Mouse (Mus musculus) G1E (cell line): ENCODE data around the gene Ces1d.

ENCODE experiments used
- CTCF ChIP-seq: IDR thresholded peaks from 2 replicates; pipeline ENCODE4 v1.5.1; 2012; ENCODE audit warnings: low read depth, low read length, inconsistent platforms, mixed read lengths
- GATA1 ChIP-seq: IDR thresholded peaks from 2 replicates; pipeline ENCODE4 v1.6.1; 2012; ENCODE audit warnings: borderline replicate concordance, low read length, inconsistent platforms, mixed read lengths
- GATA2 ChIP-seq: IDR thresholded peaks from 2 replicates; pipeline ENCODE4 v1.6.1; 2012; ENCODE audit warnings: low read depth, low read length, inconsistent platforms, borderline replicate concordance
- POLR2AphosphoS5 ChIP-seq: IDR thresholded peaks from 2 replicates; pipeline ENCODE4 v1.6.1; 2012; ENCODE audit warnings: low read depth, low read length, inconsistent platforms; ENCODE audit not compliant: insufficient replicate concordance
- TAL1 ChIP-seq: conservative IDR thresholded peaks from 2 replicates; pipeline ENCODE4 v1.6.1; 2012; ENCODE audit warnings: low read depth, low read length, inconsistent platforms, mixed read lengths

GRCm38 (mm10) chr8:93197685-93198525 is at the start of gene Ces1d:
- TF ChIP-seq CTCF (no peak), POLR2AphosphoS5 (no peak), GATA1 (no peak), TAL1 (no peak), GATA2 (no peak)
